Mouse (Mus musculus): ENCODE results near the gene Tcf7l2. TPM values are rescaled to one million over a fixed set of nuclear protein-coding genes. Genes with fewer than 3 reads are reported as not detected.
A peak's percentile ranks its signal among the peaks of the same experiment; 100 is the strongest.

The Tcf7l2 gene
- total RNA-seq (2014; rRNA removed) (3.2 and 4.6 TPM in 2 replicates), polyA plus RNA-seq (2012; rRNA removed) (13.3 and 14.6 TPM in 2 replicates)

- WGBS, result 1% methylated on average over 38 of the region's 42 CpGs
Observed at GRCm38 (mm10) chr19:55741439-55741928, at the start of gene Tcf7l2. Gene Tcf7l2, plus strand, starts transcription at chr19:55741820.

GRCm38 (mm10) chr19:55694651-55695050 lies 47.0 kb upstream of the Tcf7l2 start:
- TF ChIP-seq POLR2A (IDR thresholded peaks at IDR 0.05; ENCODE audit: extremely low read depth, insufficient read depth, low read length), result no peak
- no peak for TF ChIP-seq CTCF (IDR thresholded peaks at IDR 0.05; ENCODE audit: low read depth, low read length)
- Histone ChIP-seq H3K27ac (replicated peaks; ENCODE audit: insufficient read depth, low read depth, low read length) (no peak overlapping the region), H3K36me3 (ENCODE audit: control insufficient read depth, insufficient read depth, low read length) (no peaks in the 10 kb centered on the region), H3K27me3 (ENCODE audit: control insufficient read depth, insufficient read depth, low read length) (no peaks in the 10 kb centered on the region), H3K4me1 (ENCODE audit: control insufficient read depth, insufficient read depth, low read length) (no peaks in the 10 kb centered on the region), H3K79me2 (ENCODE audit: control insufficient read depth, insufficient read depth, low read length) (no peaks in the 10 kb centered on the region), H3K9ac (ENCODE audit: low read depth, low read length) (no peak overlapping the region), H3K4me3 (ENCODE audit: insufficient read depth, low read depth, low read length) (no peak overlapping the region)
- DNase-seq (ENCODE audit: extremely low read depth, low read depth, low spot score), result no peak
- WGBS, result 75% methylated on average over 13 of the region's 13 CpGs

More at GRCm38 (mm10) chr19:55741439-55741928, at the start of gene Tcf7l2:
- Histone ChIP-seq H3K4me3 (ENCODE audit: insufficient read depth, low read depth, low read length) (peak within 1 kb of the TSS; percentile 94), H3K36me3 (ENCODE audit: control insufficient read depth, insufficient read depth, low read length) (peaks cover 2% of the 10 kb centered on the region; the same call in 1 of the 2 replicates), H3K4me1 (ENCODE audit: control insufficient read depth, insufficient read depth, low read length) (peaks cover 4% of the 10 kb centered on the region), H3K79me2 (ENCODE audit: control insufficient read depth, insufficient read depth, low read length) (peaks cover 7% of the 10 kb centered on the region; the same call in 1 of the 2 replicates), H3K27me3 (ENCODE audit: control insufficient read depth, insufficient read depth, low read length) (no peaks in the 10 kb centered on the region), H3K27ac (replicated peaks; ENCODE audit: insufficient read depth, low read depth, low read length) (peak within 1 kb of the TSS; percentile 98), H3K9ac (ENCODE audit: low read depth, low read length) (peak within 1 kb of the TSS; percentile 99)
- TF ChIP-seq POLR2A (IDR thresholded peaks at IDR 0.05; ENCODE audit: extremely low read depth, insufficient read depth, low read length) (peak; percentile 62; the same call in 1 of the 2 replicates), CTCF (IDR thresholded peaks at IDR 0.05; ENCODE audit: low read depth, low read length) (no peak)
- DNase-seq (ENCODE audit: extremely low read depth, low read depth, low spot score), result peak; percentile 95

GRCm38 (mm10) chr19:55695418-55695817 lies 46.2 kb upstream of the Tcf7l2 start:
- WGBS, result 85% methylated on average over 10 of the region's 10 CpGs
- H3K4me1 ChIP-seq (ENCODE audit: control insufficient read depth, insufficient read depth, low read length), result peaks cover 5% of the 10 kb centered on the region
- no peak overlapping the region for H3K9ac ChIP-seq (ENCODE audit: low read depth, low read length)
- no peak overlapping the region for H3K4me3 ChIP-seq (ENCODE audit: insufficient read depth, low read depth, low read length)
- TF ChIP-seq CTCF (IDR thresholded peaks at IDR 0.05; ENCODE audit: low read depth, low read length) (no peak), POLR2A (IDR thresholded peaks at IDR 0.05; ENCODE audit: extremely low read depth, insufficient read depth, low read length) (no peak)
- no peak for DNase-seq (ENCODE audit: extremely low read depth, low read depth, low spot score)
- H3K79me2 ChIP-seq (ENCODE audit: control insufficient read depth, insufficient read depth, low read length), result no peaks in the 10 kb centered on the region
- H3K27ac ChIP-seq (replicated peaks; ENCODE audit: insufficient read depth, low read depth, low read length), result no peak overlapping the region
- H3K27me3 ChIP-seq (ENCODE audit: control insufficient read depth, insufficient read depth, low read length), result no peaks in the 10 kb centered on the region
- no peaks in the 10 kb centered on the region for H3K36me3 ChIP-seq (ENCODE audit: control insufficient read depth, insufficient read depth, low read length)

- H3K79me2 ChIP-seq (ENCODE audit: control insufficient read depth, insufficient read depth, low read length), result no peaks in the 10 kb centered on the region
- 81% methylated on average over 5 of the region's 5 CpGs for WGBS
- no peaks in the 10 kb centered on the region for H3K36me3 ChIP-seq (ENCODE audit: control insufficient read depth, insufficient read depth, low read length)
- H3K27ac ChIP-seq (replicated peaks; ENCODE audit: insufficient read depth, low read depth, low read length), result no peak overlapping the region
- no peak for TF ChIP-seq POLR2A (IDR thresholded peaks at IDR 0.05; ENCODE audit: extremely low read depth, insufficient read depth, low read length)
- no peak for TF ChIP-seq CTCF (IDR thresholded peaks at IDR 0.05; ENCODE audit: low read depth, low read length)
- peaks cover 22% of the 10 kb centered on the region for H3K4me1 ChIP-seq (ENCODE audit: control insufficient read depth, insufficient read depth, low read length)
- H3K9ac ChIP-seq (ENCODE audit: low read depth, low read length), result no peak overlapping the region
- H3K27me3 ChIP-seq (ENCODE audit: control insufficient read depth, insufficient read depth, low read length), result no peaks in the 10 kb centered on the region
- DNase-seq (ENCODE audit: extremely low read depth, low read depth, low spot score), result no peak
- H3K4me3 ChIP-seq (ENCODE audit: insufficient read depth, low read depth, low read length), result no peak overlapping the region
Observed at GRCm38 (mm10) chr19:55698892-55699291, 42.7 kb upstream of the Tcf7l2 start.

- peak overlapping the region; percentile 98 for H3K27ac ChIP-seq (replicated peaks; ENCODE audit: insufficient read depth, low read depth, low read length)
- H3K4me1 ChIP-seq (ENCODE audit: control insufficient read depth, insufficient read depth, low read length), result peaks cover 22% of the 10 kb centered on the region
- H3K36me3 ChIP-seq (ENCODE audit: control insufficient read depth, insufficient read depth, low read length), result no peaks in the 10 kb centered on the region
- 15% methylated on average over 6 of the region's 6 CpGs for WGBS
- TF ChIP-seq POLR2A (IDR thresholded peaks at IDR 0.05; ENCODE audit: extremely low read depth, insufficient read depth, low read length) (no peak), CTCF (IDR thresholded peaks at IDR 0.05; ENCODE audit: low read depth, low read length) (no peak)
- H3K9ac ChIP-seq (ENCODE audit: low read depth, low read length), result peak overlapping the region; percentile 55
- no peaks in the 10 kb centered on the region for H3K79me2 ChIP-seq (ENCODE audit: control insufficient read depth, insufficient read depth, low read length)
- H3K27me3 ChIP-seq (ENCODE audit: control insufficient read depth, insufficient read depth, low read length), result no peaks in the 10 kb centered on the region
- no peak for DNase-seq (ENCODE audit: extremely low read depth, low read depth, low spot score)
- H3K4me3 ChIP-seq (ENCODE audit: insufficient read depth, low read depth, low read length), result no peak overlapping the region
Observed at GRCm38 (mm10) chr19:55700214-55700568, 41.4 kb upstream of the Tcf7l2 start.

GRCm38 (mm10) chr19:55700569-55701282 lies 40.9 kb upstream of the Tcf7l2 start:
- peak; percentile 90 for DNase-seq (ENCODE audit: extremely low read depth, low read depth, low spot score)
- H3K27me3 ChIP-seq (ENCODE audit: control insufficient read depth, insufficient read depth, low read length), result no peaks in the 10 kb centered on the region
- peak overlapping the region; percentile 82 for H3K9ac ChIP-seq (ENCODE audit: low read depth, low read length)
- 4% methylated on average over 11 of the region's 11 CpGs for WGBS
- H3K4me1 ChIP-seq (ENCODE audit: control insufficient read depth, insufficient read depth, low read length), result peaks cover 22% of the 10 kb centered on the region
- peak overlapping the region; percentile 29; the same call in 1 of the 2 replicates for H3K4me3 ChIP-seq (ENCODE audit: insufficient read depth, low read depth, low read length)
- H3K27ac ChIP-seq (replicated peaks; ENCODE audit: insufficient read depth, low read depth, low read length), result peak overlapping the region; percentile 98
- no peaks in the 10 kb centered on the region for H3K79me2 ChIP-seq (ENCODE audit: control insufficient read depth, insufficient read depth, low read length)
- TF ChIP-seq POLR2A (IDR thresholded peaks at IDR 0.05; ENCODE audit: extremely low read depth, insufficient read depth, low read length) (0 out of 2 replicates have a peak, but pooled peaks have one; percentile 6), CTCF (IDR thresholded peaks at IDR 0.05; ENCODE audit: low read depth, low read length) (no peak)
- no peaks in the 10 kb centered on the region for H3K36me3 ChIP-seq (ENCODE audit: control insufficient read depth, insufficient read depth, low read length)

All from liver, adult 2 months (tissue).